Mouse (Mus musculus) MEL (cell line): ENCODE measurements around the gene Lpgat1.

Source experiments
- CHD2 ChIP-seq: IDR thresholded peaks from 2 replicates; pipeline ENCODE4 v1.6.1; 2011; ENCODE audit warnings: low read length, improper control_type of control experiment
- CTCF ChIP-seq, 3 experiments: IDR thresholded peaks in 2 of 3; conservative IDR thresholded peaks in 1 of 3; 2 replicates each; pipeline ENCODE4 v1.5.1; 2011 to 2012; ENCODE audit warnings: low read length in 3 of 3, low read depth in 2 of 3, mild to moderate bottlenecking in 2 of 3, improper control_type of control experiment in 1 of 3, inconsistent platforms in 1 of 3, mixed read lengths in 1 of 3, moderate library complexity in 1 of 3; ENCODE audit not compliant: control insufficient read depth in 1 of 3, insufficient read depth in 1 of 3, poor library complexity in 1 of 3, severe bottlenecking in 1 of 3
- JUND ChIP-seq: IDR thresholded peaks from 2 replicates; pipeline ENCODE4 v1.6.1; 2011; ENCODE audit warnings: low read depth, mild to moderate bottlenecking, improper control_type of control experiment, low read length
- NRF1 ChIP-seq: IDR thresholded peaks from 2 replicates; pipeline ENCODE4 v1.6.1; 2014; ENCODE audit warnings: low read depth, mild to moderate bottlenecking, inconsistent platforms, low read length, improper control_type of control experiment, moderate library complexity; ENCODE audit not compliant: poor library complexity, insufficient read depth, severe bottlenecking
- POLR2A ChIP-seq, 2 experiments: IDR thresholded peaks; 2 replicates each; pipeline ENCODE4 v1.6.1; 2011 to 2012; ENCODE audit warnings: low read length in 2 of 2, mild to moderate bottlenecking in 2 of 2, control low read depth in 1 of 2, improper control_type of control experiment in 1 of 2, low read depth in 1 of 2, moderate library complexity in 1 of 2; ENCODE audit not compliant: control insufficient read depth in 1 of 2, insufficient read depth in 1 of 2, poor library complexity in 1 of 2
- SIN3A ChIP-seq: IDR thresholded peaks from 2 replicates; pipeline ENCODE4 v1.6.1; 2012; ENCODE audit warnings: low read length, improper control_type of control experiment, inconsistent platforms
- TCF12 ChIP-seq: IDR thresholded peaks from 2 replicates; pipeline ENCODE4 v1.6.1; 2014; ENCODE audit warnings: low read depth, mild to moderate bottlenecking, inconsistent platforms, low read length, improper control_type of control experiment, moderate library complexity
- USF1 ChIP-seq: IDR thresholded peaks from 2 replicates; pipeline ENCODE4 v1.6.1; 2014; ENCODE audit warnings: low read depth, mild to moderate bottlenecking, inconsistent platforms, low read length, improper control_type of control experiment, moderate library complexity
- ZKSCAN1 ChIP-seq: IDR thresholded peaks from 2 replicates; pipeline ENCODE4 v1.6.1; 2012; ENCODE audit warnings: low read depth, mild to moderate bottlenecking, inconsistent platforms, low read length, improper control_type of control experiment, moderate library complexity
- ZNF384 ChIP-seq: IDR thresholded peaks from 2 replicates; pipeline ENCODE4 v1.6.1; 2012; ENCODE audit warnings: low read depth, mild to moderate bottlenecking, inconsistent platforms, low read length, improper control_type of control experiment

GRCm38 (mm10) chr1:191816596-191816995, 99.0 kb downstream of the Lpgat1 start:
- TF ChIP-seq NRF1, result no peak
- no peak for TF ChIP-seq POLR2A (IDR thresholded peaks at IDR 0.05; ENCODE audit: control insufficient read depth in 1 of 2, insufficient read depth in 1 of 2, low read depth in 1 of 2, low read length in 2 of 2, poor library complexity in 1 of 2)
- TF ChIP-seq CTCF (IDR thresholded peaks at IDR 0.05 in 2 of 3, conservative IDR thresholded peaks at IDR 0.05 in 1 of 3; ENCODE audit: control insufficient read depth in 1 of 3, insufficient read depth in 1 of 3, low read depth in 2 of 3, low read length in 3 of 3, poor library complexity in 1 of 3, severe bottlenecking in 1 of 3), result no peak
- no peak for TF ChIP-seq CHD2
- TF ChIP-seq JUND, result no peak
- no peak for TF ChIP-seq TCF12
- TF ChIP-seq ZKSCAN1, result no peak
- TF ChIP-seq USF1, result no peak
- TF ChIP-seq SIN3A, result no peak
- no peak for TF ChIP-seq ZNF384
